8 mouse cellular contexts compared by ENCODE assay signal in the genomic region with DNA sequence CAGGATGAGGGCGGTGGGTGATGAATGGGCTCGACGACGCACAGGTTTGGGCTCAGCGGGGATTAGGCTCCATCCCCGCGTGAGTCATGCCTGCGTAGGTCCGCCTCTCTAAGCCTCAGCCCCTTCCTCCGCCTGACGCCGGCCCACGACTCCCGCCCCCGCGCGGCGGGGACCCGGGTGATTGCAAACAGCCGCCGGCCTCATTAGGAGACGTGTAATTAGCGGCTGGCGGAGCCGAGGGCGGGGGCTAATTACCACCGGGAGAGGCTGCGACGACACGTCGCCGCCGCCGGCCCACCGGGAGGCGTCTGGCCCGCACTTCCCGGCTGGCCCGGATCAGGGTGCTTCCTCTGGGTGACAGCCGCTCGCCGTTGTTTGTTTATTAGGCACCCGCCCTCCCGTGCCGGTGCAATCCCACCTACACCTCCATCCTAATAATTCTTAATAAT. TPM values are rescaled to one million over a fixed set of nuclear protein-coding genes. Genes with fewer than 3 reads are reported as not detected.
DNase-seq lines count a peak whose midpoint lies in the region; ATAC-seq and TF ChIP-seq lines count a peak whose summit lies in the region.

No protein-coding gene starts in this region.

- peak; percentile 78 for DNase-seq in kidney, postnatal 14 days
- peak; percentile 55 for DNase-seq in testis, postnatal 14 days (ENCODE audit: low spot score)

- peak overlapping the region; percentile 73 for H3ac ChIP-seq in myocyte (ENCODE audit: control insufficient read depth, insufficient read length)

- peaks cover 76% of the 10 kb centered on the region for H3K4me1 ChIP-seq in E14TG2a.4 (replicated peaks; ENCODE audit: low read depth, low read length)
- H3K4me1 ChIP-seq in bone marrow, adult 2 months (ENCODE audit: control insufficient read depth, insufficient read depth, low read length), result no peaks in the 10 kb centered on the region; the same call in 1 of the 2 replicates
- peaks cover 31% of the 10 kb centered on the region for H3K4me1 ChIP-seq in forebrain, embryonic 12.5 days
- H3K4me1 ChIP-seq in heart, embryonic 15.5 days (replicated peaks), result peaks cover 34% of the 10 kb centered on the region
- H3K4me1 ChIP-seq in liver, embryonic 12.5 days, result peaks cover 32% of the 10 kb centered on the region

- peaks cover 16% of the 10 kb centered on the region for H3K36me3 ChIP-seq in E14TG2a.4 (ENCODE audit: insufficient read depth, low read length)
- H3K36me3 ChIP-seq in forebrain, embryonic 12.5 days (replicated peaks), result peaks cover 7% of the 10 kb centered on the region
- peaks cover 4% of the 10 kb centered on the region for H3K36me3 ChIP-seq in heart, embryonic 15.5 days
- H3K36me3 ChIP-seq in liver, embryonic 12.5 days, result peaks cover 9% of the 10 kb centered on the region
- H3K36me3 ChIP-seq in myocyte (ENCODE audit: control insufficient read depth, insufficient read depth), result peaks cover 5% of the 10 kb centered on the region

- no peaks in the 10 kb centered on the region for H3K79me2 ChIP-seq in myocyte (ENCODE audit: control insufficient read depth, insufficient read depth)

- no peak for TF ChIP-seq POLR2A in bone marrow, adult 2 months (IDR thresholded peaks at IDR 0.05; ENCODE audit: borderline replicate concordance, control insufficient read depth, low read depth, low read length)
- peak; percentile 41 for TF ChIP-seq POLR2A in myocyte (IDR thresholded peaks at IDR 0.05; ENCODE audit: insufficient read length, low read depth)

- 2% methylated on average over 45 of the region's 45 CpGs for WGBS in bone marrow, adult 2 months
- WGBS in forebrain, embryonic 12.5 days, result under 1% methylated on average over 44 of the region's 45 CpGs
- WGBS in heart, embryonic 15.5 days, result under 1% methylated on average over 45 of the region's 45 CpGs
- WGBS in liver, embryonic 12.5 days (ENCODE audit: insufficient replicate concordance), result 2% methylated on average over 45 of the region's 45 CpGs

- peak overlapping the region; percentile 79 for H3K4me3 ChIP-seq in E14TG2a.4 (replicated peaks; ENCODE audit: low read length)
- H3K4me3 ChIP-seq in bone marrow, adult 2 months (replicated peaks; ENCODE audit: control insufficient read depth, low read depth, low read length), result peak overlapping the region; percentile 56
- peak overlapping the region; percentile 47 for H3K4me3 ChIP-seq in forebrain, embryonic 12.5 days (replicated peaks)
- H3K4me3 ChIP-seq in heart, embryonic 15.5 days, result peak overlapping the region; percentile 65
- peak overlapping the region; percentile 63 for H3K4me3 ChIP-seq in liver, embryonic 12.5 days
- peak overlapping the region; percentile 55 for H3K4me3 ChIP-seq in myocyte

- peak; percentile 55 for ATAC-seq in forebrain, embryonic 12.5 days (ENCODE audit: low FRiP score)
- peak; percentile 53 for ATAC-seq in heart, embryonic 15.5 days (replicated peaks; ENCODE audit: insufficient number of reproducible peaks, insufficient read depth, low FRiP score, low read depth)
- ATAC-seq in liver, embryonic 12.5 days, result 0 out of 2 replicates have a peak, but pooled peaks have one; percentile 10

- peak overlapping the region; percentile 82 for H3K4me2 ChIP-seq in forebrain, embryonic 12.5 days
- peak overlapping the region; percentile 94 for H3K4me2 ChIP-seq in heart, embryonic 15.5 days
- H3K4me2 ChIP-seq in liver, embryonic 12.5 days, result peak overlapping the region; percentile 91
- peak overlapping the region; percentile 80 for H3K4me2 ChIP-seq in myocyte (ENCODE audit: low read depth)

- no peak overlapping the region for H3K27ac ChIP-seq in bone marrow, adult 2 months (ENCODE audit: control insufficient read depth, insufficient read depth, low read depth, low read length, poor library complexity)
- peak overlapping the region; percentile 76 for H3K27ac ChIP-seq in forebrain, embryonic 12.5 days
- H3K27ac ChIP-seq in heart, embryonic 15.5 days, result peak overlapping the region; percentile 26; the same call in 1 of the 2 replicates
- H3K27ac ChIP-seq in liver, embryonic 12.5 days, result peak overlapping the region; percentile 46; the same call in 1 of the 2 replicates

- H3K27me3 ChIP-seq in E14TG2a.4 (ENCODE audit: insufficient read depth, low read length), result peaks cover 11% of the 10 kb centered on the region
- peaks cover 52% of the 10 kb centered on the region for H3K27me3 ChIP-seq in forebrain, embryonic 12.5 days
- peaks cover 6% of the 10 kb centered on the region; the same call in 1 of the 2 replicates for H3K27me3 ChIP-seq in heart, embryonic 15.5 days
- peaks cover 48% of the 10 kb centered on the region for H3K27me3 ChIP-seq in liver, embryonic 12.5 days (replicated peaks)
- H3K27me3 ChIP-seq in myocyte (ENCODE audit: control insufficient read depth, insufficient read depth, insufficient read length), result no peaks in the 10 kb centered on the region

- H3K9ac ChIP-seq in forebrain, embryonic 12.5 days, result peak overlapping the region; percentile 61
- H3K9ac ChIP-seq in heart, embryonic 15.5 days, result peak overlapping the region; percentile 71
- H3K9ac ChIP-seq in liver, embryonic 12.5 days, result peak overlapping the region; percentile 71

- TF ChIP-seq CTCF in E14TG2a.4 (conservative IDR thresholded peaks at IDR 0.05; ENCODE audit: low read length), result no peak
- no peak for TF ChIP-seq CTCF in bone marrow, adult 2 months (IDR thresholded peaks at IDR 0.05; ENCODE audit: control insufficient read depth, insufficient read depth, low read length)

- H3K9me3 ChIP-seq in E14TG2a.4 (ENCODE audit: low read length), result no peaks in the 10 kb centered on the region
- H3K9me3 ChIP-seq in forebrain, embryonic 12.5 days, result no peaks in the 10 kb centered on the region
- no peaks in the 10 kb centered on the region for H3K9me3 ChIP-seq in heart, embryonic 15.5 days (replicated peaks)
- no peaks in the 10 kb centered on the region for H3K9me3 ChIP-seq in liver, embryonic 12.5 days (replicated peaks)

TF ChIP-seq in myocyte, 11 proteins besides CTCF, POLR2A, EP300 and RAD21:
- no peak for TF ChIP-seq TCF3 (IDR thresholded peaks at IDR 0.05; ENCODE audit: insufficient read length, low read depth)
- no peak for TF ChIP-seq USF1 (IDR thresholded peaks at IDR 0.05; ENCODE audit: low read depth)
- peak in 1 of 3 experiments; percentile 12 for TF ChIP-seq MYOD1 (IDR thresholded peaks at IDR 0.05; ENCODE audit: control insufficient read depth in 1 of 3, insufficient read length in 2 of 3, low read depth in 2 of 3)
- TF ChIP-seq MYOG (IDR thresholded peaks at IDR 0.05; ENCODE audit: control insufficient read depth in 1 of 3, insufficient read depth in 1 of 3, insufficient read length in 2 of 3, low read depth in 2 of 3), result no peak
- no peak for TF ChIP-seq REST (IDR thresholded peaks at IDR 0.05; ENCODE audit: insufficient read depth, insufficient read length)
- TF ChIP-seq TCF12 (IDR thresholded peaks at IDR 0.05; ENCODE audit: insufficient read depth, poor library complexity, severe bottlenecking), result no peak
- no peak for TF ChIP-seq CEBPB (IDR thresholded peaks at IDR 0.05; ENCODE audit: insufficient read depth, poor library complexity, severe bottlenecking)
- TF ChIP-seq MAX (IDR thresholded peaks at IDR 0.05; ENCODE audit: low read depth), result no peak

RNA-seq across cellular contexts. Expression of gene Pop5, which starts 0.3 kb away (rescaled TPM):
- 67.1 and 96.1 TPM in 2 replicates for polyA plus RNA-seq in bone marrow, adult 2 months (2011; ENCODE audit: insufficient read depth, insufficient read length, low replicate concordance, missing spikeins)
- 90.5 and 97.1 TPM in 2 replicates for polyA plus RNA-seq in forebrain, embryonic 12.5 days (2016; fragmentation: Nextera tagmentation; extraction: Ambion mirVana)
- 56.2 and 60.3 TPM in 2 replicates for polyA plus RNA-seq in heart, embryonic 15.5 days (2015; fragmentation: Nextera tagmentation; extraction: Ambion mirVana)
- polyA plus RNA-seq in liver, embryonic 12.5 days (2016; fragmentation: Nextera tagmentation; extraction: Ambion mirVana), result 140 and 143 TPM in 2 replicates
- 82.3 TPM for polyA plus RNA-seq in myocyte (2012; fragmentation: generic; extraction: Trizol)

RNA-seq across cellular contexts. Expression of gene Rnf10, which starts 37.4 kb away (rescaled TPM):
- polyA plus RNA-seq in bone marrow, adult 2 months (2011; ENCODE audit: insufficient read depth, insufficient read length, low replicate concordance, missing spikeins), result 165 and 203 TPM in 2 replicates
- 187 and 195 TPM in 2 replicates for polyA plus RNA-seq in forebrain, embryonic 12.5 days (2016; fragmentation: Nextera tagmentation; extraction: Ambion mirVana)
- polyA plus RNA-seq in heart, embryonic 15.5 days (2015; fragmentation: Nextera tagmentation; extraction: Ambion mirVana), result 131 and 156 TPM in 2 replicates
- polyA plus RNA-seq in liver, embryonic 12.5 days (2016; fragmentation: Nextera tagmentation; extraction: Ambion mirVana), result 166 and 172 TPM in 2 replicates
- 220 TPM for polyA plus RNA-seq in myocyte (2012; fragmentation: generic; extraction: Trizol)

RNA-seq across cellular contexts. Expression of gene Cabp1, which starts 41.2 kb away (rescaled TPM):
- not detected in 2 replicates for polyA plus RNA-seq in bone marrow, adult 2 months (2011; ENCODE audit: insufficient read depth, insufficient read length, low replicate concordance, missing spikeins)
- 6.0 and 6.1 TPM in 2 replicates for polyA plus RNA-seq in forebrain, embryonic 12.5 days (2016; fragmentation: Nextera tagmentation; extraction: Ambion mirVana)
- 0.96 and 1.2 TPM in 2 replicates for polyA plus RNA-seq in heart, embryonic 15.5 days (2015; fragmentation: Nextera tagmentation; extraction: Ambion mirVana)
- polyA plus RNA-seq in liver, embryonic 12.5 days (2016; fragmentation: Nextera tagmentation; extraction: Ambion mirVana), result 0.20 and 0.36 TPM in 2 replicates
- 3.1 TPM for polyA plus RNA-seq in myocyte (2012; fragmentation: generic; extraction: Trizol)

RNA-seq across cellular contexts. Expression of gene Coq5, which starts 44.1 kb away (rescaled TPM):
- 24.4 and 32.9 TPM in 2 replicates for polyA plus RNA-seq in bone marrow, adult 2 months (2011; ENCODE audit: insufficient read depth, insufficient read length, low replicate concordance, missing spikeins)
- 54.3 and 57.1 TPM in 2 replicates for polyA plus RNA-seq in forebrain, embryonic 12.5 days (2016; fragmentation: Nextera tagmentation; extraction: Ambion mirVana)
- polyA plus RNA-seq in heart, embryonic 15.5 days (2015; fragmentation: Nextera tagmentation; extraction: Ambion mirVana), result 72.3 and 83.3 TPM in 2 replicates
- 43.3 and 46.2 TPM in 2 replicates for polyA plus RNA-seq in liver, embryonic 12.5 days (2016; fragmentation: Nextera tagmentation; extraction: Ambion mirVana)
- polyA plus RNA-seq in myocyte (2012; fragmentation: generic; extraction: Trizol), result 43.7 TPM
